8 mouse cellular contexts compared by ENCODE assay signal in genomic region chr7:25754738-25755467, GRCm38 (mm10). TPM values are rescaled to one million over a fixed set of nuclear protein-coding genes. Genes with fewer than 3 reads are reported as not detected.
A peak's percentile ranks its signal among the peaks of the same experiment; 100 is the strongest.
DNase-seq lines count a peak whose midpoint lies in the region; ATAC-seq and TF ChIP-seq lines count a peak whose summit lies in the region.

TSS of gene Hnrnpul1 (minus strand) at chr7:25754757.

- intact Hi-C loops in gastrocnemius, adult 2 months (cut with DNase I) = loop anchor here (5.0 to 10.0 kb wide), 2 partner anchors 38 to 680 kb away; partner anchors contain the start of genes Ccdc97, Grik5 and Zfp574
- intact Hi-C loops in left cerebral cortex, adult 2 months (cut with DNase I) = loop anchor here (5.0 to 10.0 kb wide), 2 partner anchors 38 to 1440 kb away; partner anchors contain the start of genes Ccdc97 and Zfp94

- peak; percentile 99 for DNase-seq in ZHBTc4 (ENCODE audit: low read depth, low spot score)
- peak; percentile 99 for DNase-seq in gastrocnemius, adult 2 months
- DNase-seq in hindbrain, postnatal 0 days (ENCODE audit: low spot score) = peak; percentile 100
- peak; percentile 99 to 100 for DNase-seq in left cerebral cortex, adult 2 months (ENCODE audit: extremely low spot score in 1 of 2, low spot score in 2 of 2)
- peak; percentile 100 for DNase-seq in right cerebral cortex, adult 2 months (ENCODE audit: low spot score in 2 of 2)
- peak; percentile 99 for DNase-seq in urinary bladder, postnatal 14 days (ENCODE audit: low spot score)

- peaks cover 16% of the 10 kb centered on the region for H3K4me1 ChIP-seq in hindbrain, postnatal 0 days (ENCODE audit: insufficient read depth, low read length)

- TF ChIP-seq CTCF in gastrocnemius, adult 2 months (IDR thresholded peaks at IDR 0.05) = peak; percentile 50
- TF ChIP-seq CTCF in hindbrain, postnatal 0 days (IDR thresholded peaks at IDR 0.05; ENCODE audit: low read depth) = peak; percentile 58
- TF ChIP-seq CTCF in left cerebral cortex, adult 2 months (IDR thresholded peaks at IDR 0.05) = peak; percentile 27

- peak within 1 kb of the TSS; percentile 76 for H3K4me3 ChIP-seq in gastrocnemius, adult 2 months
- H3K4me3 ChIP-seq in hindbrain, postnatal 0 days (ENCODE audit: low read length) = peak within 1 kb of the TSS; percentile 98
- H3K4me3 ChIP-seq in left cerebral cortex, adult 2 months = peak within 1 kb of the TSS; percentile 98

- H3K36me3 ChIP-seq in hindbrain, postnatal 0 days (ENCODE audit: insufficient read depth, low read length) = peaks cover 10% of the 10 kb centered on the region; the same call in 1 of the 2 replicates

- peak; percentile 69 for ATAC-seq in common myeloid progenitor, adult 5-6 weeks (replicated peaks; ENCODE audit: low read depth, poor library complexity, severe bottlenecking)
- ATAC-seq in hindbrain, postnatal 0 days = peak; percentile 96
- peak; percentile 77 for ATAC-seq in megakaryocyte, adult 5-6 weeks (ENCODE audit: poor library complexity, severe bottlenecking)

- peak within 1 kb of the TSS; percentile 99 for H3K4me2 ChIP-seq in hindbrain, postnatal 0 days (ENCODE audit: low read depth, low read length)

- no peaks in the 10 kb centered on the region for H3K27me3 ChIP-seq in hindbrain, postnatal 0 days (ENCODE audit: insufficient read depth, low read length)

- peak within 1 kb of the TSS; percentile 97 for H3K27ac ChIP-seq in gastrocnemius, adult 2 months
- peak within 1 kb of the TSS; percentile 99 for H3K27ac ChIP-seq in hindbrain, postnatal 0 days
- H3K27ac ChIP-seq in left cerebral cortex, adult 2 months = peak within 1 kb of the TSS; percentile 94

- H3K9me3 ChIP-seq in hindbrain, postnatal 0 days (ENCODE audit: low read length) = no peaks in the 10 kb centered on the region

- under 1% methylated on average over 54 of the region's 55 CpGs for WGBS in hindbrain, postnatal 0 days

- H3K9ac ChIP-seq in hindbrain, postnatal 0 days (replicated peaks; ENCODE audit: low read length) = peak within 1 kb of the TSS; percentile 99

RNA-seq across cellular contexts. Expression of gene Hnrnpul1, which starts in this region (rescaled TPM):
- total RNA-seq in common myeloid progenitor, adult 5-6 weeks (2017) = 128 and 173 TPM in 2 replicates
- 10 to 100 TPM; 66.3 to 72.8 TPM for total RNA-seq in gastrocnemius, adult 2 months (2021)
- total RNA-seq in hindbrain, postnatal 0 days (2014; rRNA removed) = 116 and 128 TPM in 2 replicates
- 43.4 and 44.6 TPM in 2 replicates for polyA plus RNA-seq in hindbrain, postnatal 0 days (2015; fragmentation: Nextera tagmentation; extraction: Ambion mirVana)
- total RNA-seq in left cerebral cortex, adult 2 months (2021) = 100 to 1,000 TPM in 1 of 2 experiments, 10 to 100 TPM in 1; 96.5 to 101 TPM
- 134 and 143 TPM in 2 replicates for total RNA-seq in megakaryocyte, adult 5-6 weeks (2015)
- total RNA-seq in megakaryocyte, adult 5-6 weeks (2017) = 121 and 148 TPM in 2 replicates

Comparison
In these comparisons a context has a peak if more than half of its experiments do, and no peak if none do; other contexts are left out.
1. Peak in every context shown above with its lines: DNase-seq, ATAC-seq, H3K4me3 ChIP-seq and H3K27ac ChIP-seq.